Mouse (Mus musculus) right cerebral cortex, postnatal 36 days (tissue): ENCODE data around the gene Zgrf1.

ENCODE experiments used
- DNase-seq, 2 experiments: peaks; one replicate each; pipeline ENCODE4 v3.0.0; 2022; ENCODE audit warnings: low spot score in 2 of 2, mixed read lengths in 1 of 2

Zgrf1 gene

DNA sequence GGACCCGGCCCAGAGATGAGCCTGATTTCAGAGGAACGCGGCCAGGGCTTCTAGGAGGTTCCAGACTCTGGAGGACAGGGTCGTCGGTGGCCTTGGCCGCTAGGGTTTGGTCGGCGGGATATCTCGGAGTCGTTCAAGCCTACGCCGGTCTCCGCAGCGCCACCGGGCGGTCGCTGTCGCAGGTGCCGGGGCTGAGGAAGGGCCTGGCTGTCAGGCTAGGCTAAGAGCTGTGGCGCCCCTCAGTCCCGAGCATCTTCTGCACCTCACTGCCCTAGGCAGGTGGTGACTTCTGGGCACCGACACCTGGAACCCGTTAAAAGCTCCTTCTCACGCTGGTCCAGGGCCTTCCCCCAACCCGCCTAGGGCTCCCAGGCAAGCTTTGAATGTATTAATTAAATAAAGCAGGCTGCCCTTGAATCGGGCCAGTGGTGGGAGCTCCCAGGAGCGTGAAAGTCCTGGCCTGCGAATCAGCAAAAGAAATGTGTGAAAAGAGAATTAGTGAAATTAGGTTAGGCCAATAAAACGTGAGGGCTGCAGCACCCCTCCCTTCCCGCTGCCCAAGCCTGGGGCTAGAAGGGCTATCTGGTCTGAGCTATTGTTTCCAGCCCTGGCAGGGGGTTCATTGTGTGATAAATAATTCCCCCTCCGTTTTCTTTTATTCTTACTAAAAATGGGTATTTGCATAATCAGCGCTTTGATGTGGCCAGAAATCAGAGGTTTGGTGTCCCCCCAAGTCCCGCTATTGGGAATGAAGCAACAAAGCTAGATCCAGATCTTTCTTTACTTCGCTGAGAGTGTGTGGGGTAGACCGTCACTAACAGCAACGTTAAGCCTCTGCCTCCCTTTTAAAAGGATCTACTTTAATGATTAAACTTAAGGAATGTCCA lies 86.8 kb downstream of the Zgrf1 start:
- no peak for DNase-seq

DNA sequence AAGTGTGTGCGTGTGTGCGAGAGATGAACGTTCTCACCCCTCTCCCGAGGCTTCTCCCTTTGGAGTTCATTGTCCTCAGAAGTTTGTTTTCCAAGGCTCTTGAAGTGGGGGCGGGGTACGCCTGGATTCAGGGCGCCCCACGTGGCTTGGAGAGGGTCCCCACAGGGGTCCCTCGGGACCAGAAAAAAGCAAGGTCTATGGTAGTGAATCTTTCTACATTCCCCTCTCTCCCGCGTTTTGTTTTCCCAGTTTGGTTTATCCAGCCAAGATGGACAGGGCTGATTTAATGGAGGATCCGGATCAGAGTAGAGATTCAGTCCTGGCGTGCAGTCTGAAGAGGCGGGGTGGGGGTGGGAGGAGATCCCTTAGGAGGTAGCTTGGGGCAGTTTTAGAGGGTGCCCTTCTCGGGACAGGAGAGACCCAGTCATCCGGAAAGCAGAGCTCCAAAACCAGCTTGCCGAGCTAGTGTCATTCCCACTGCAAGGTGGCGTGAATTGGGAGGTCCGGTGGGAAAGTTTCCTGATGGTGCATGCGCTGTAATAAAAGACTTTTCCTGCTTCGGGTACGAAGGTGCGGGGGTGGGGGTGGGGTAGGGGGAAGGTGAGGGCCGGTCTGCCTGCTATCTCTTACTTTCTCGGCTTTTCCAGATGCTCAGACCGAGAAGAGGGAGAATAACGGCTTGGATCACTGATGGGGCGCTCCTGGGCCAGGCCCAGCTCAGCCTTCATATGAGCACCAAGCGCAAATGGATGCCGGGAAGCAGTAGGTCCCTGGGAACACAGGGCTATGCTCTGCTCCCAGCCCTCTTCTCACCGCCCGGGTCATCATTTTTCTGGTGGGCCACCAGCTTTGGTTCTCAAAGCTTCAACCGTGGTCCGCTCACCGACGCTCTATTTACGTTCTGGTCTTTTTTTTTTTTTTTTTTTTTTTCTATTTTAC lies 87.7 kb downstream of the Zgrf1 start:
- DNase-seq: no peak

DNA sequence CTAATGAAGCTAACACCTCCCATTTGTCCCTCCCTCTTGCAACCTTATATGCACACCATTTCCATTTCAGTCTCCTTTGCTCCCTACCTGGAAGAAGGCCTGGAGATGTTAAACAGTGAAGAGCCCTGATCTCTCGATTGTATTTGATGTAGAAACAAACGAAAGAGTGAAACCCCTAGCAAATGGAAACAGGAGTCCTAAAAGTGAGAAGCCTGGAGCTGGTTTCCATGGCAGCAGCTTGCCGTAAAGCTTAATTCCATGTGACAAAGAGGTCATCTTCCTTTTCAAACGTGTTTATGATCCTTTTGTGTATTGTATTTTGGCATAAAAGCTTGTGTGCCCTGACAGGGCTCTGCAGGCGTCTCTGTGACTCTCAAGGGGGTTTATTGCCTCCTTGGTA lies 88.9 kb downstream of the Zgrf1 start:
- DNase-seq: no peak

DNA sequence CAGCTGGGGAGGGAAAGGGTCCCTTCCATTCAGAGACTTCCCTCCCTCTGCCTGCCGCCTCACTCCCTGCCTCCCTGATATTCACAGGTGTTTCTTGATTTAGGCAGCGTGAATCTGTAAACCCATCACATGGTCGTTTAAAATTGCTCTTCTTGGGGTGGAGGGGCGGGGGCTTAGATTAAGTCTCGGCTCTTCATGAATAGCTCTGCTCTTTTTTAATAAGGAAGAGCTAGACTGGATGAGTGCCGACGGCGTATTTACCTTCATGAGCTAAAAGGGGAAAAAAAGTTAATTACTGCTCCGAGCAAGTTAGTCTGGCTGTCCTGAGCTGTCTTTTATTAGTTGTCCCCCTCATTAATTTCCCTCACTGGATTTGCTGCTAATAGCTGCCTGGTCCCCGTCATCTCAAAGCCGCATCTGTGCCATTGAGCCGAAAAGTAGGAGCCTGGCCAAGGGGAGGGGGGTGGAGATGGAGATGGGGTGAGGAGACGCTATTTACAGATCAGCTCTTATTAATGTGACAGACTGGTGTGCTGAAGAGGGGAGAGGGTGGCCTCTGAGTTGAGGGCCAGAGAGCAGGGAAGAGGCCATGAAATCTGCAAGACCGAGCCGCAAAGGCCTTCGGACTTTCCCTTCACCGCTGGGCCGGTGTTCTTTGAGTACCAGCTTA lies 93.0 kb downstream of the Zgrf1 start:
- DNase-seq: no peak

DNA sequence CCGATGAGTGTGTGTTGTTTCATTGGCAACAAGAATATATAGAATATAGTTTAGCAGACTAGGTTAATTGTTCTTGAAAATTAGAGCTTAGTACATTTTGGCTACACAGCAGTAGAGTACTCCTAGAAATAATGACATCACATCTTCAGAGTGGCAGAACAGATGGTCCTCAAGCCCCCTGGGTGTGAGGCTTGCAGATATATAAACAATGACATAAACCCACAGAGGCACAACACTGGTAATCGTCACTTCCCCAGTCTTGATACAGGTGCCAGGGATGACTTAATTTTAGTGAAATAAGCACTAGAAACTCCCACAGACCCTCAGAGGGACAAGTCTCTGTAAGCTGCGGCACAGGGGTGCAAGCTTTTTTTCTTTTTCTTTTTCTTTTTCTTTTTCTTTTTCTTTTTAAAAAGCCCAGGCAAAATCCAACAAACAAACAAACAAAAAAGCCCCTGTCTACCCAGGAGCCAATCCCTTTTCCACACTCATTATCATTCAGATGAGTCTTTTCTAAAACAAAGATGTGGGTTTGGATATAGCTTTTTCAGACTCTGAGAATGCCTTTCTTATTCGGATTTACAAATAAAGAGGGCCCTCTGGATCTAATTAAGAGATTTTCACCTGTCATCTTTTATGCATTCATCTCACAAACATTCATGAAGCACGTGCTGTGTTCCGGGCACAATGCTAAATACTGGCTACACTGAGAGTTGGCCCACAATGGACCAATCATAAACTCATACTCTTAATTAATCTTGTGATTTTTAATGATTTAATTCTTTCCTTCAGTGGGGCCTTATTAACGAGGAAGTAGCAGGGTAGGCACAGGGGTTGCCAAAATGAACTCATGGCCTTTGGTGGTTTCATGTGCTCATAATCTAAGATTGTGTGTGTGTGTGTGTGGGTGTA lies 98.7 kb downstream of the Zgrf1 start:
- no peak for DNase-seq

DNA sequence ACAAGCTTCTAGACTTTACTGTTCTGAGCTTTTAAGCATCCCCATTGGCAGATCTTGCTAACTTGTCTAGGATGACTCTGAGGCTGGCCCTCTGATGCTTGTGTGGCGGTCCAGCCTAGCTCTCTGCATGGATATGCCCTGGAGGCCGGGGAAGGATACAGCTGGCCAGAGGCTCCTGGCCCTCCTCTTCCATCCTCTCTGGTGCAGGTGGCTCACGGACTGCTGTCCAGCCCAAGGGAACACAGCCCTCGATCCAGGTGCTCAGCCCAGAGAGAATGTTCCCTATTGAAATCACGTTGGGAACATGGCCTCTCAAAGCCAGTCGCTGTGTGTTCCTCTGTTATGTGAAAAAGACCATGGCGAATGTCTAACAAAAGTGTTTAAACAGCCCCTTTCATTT lies 107.4 kb downstream of the Zgrf1 start:
- DNase-seq: no peak

DNA sequence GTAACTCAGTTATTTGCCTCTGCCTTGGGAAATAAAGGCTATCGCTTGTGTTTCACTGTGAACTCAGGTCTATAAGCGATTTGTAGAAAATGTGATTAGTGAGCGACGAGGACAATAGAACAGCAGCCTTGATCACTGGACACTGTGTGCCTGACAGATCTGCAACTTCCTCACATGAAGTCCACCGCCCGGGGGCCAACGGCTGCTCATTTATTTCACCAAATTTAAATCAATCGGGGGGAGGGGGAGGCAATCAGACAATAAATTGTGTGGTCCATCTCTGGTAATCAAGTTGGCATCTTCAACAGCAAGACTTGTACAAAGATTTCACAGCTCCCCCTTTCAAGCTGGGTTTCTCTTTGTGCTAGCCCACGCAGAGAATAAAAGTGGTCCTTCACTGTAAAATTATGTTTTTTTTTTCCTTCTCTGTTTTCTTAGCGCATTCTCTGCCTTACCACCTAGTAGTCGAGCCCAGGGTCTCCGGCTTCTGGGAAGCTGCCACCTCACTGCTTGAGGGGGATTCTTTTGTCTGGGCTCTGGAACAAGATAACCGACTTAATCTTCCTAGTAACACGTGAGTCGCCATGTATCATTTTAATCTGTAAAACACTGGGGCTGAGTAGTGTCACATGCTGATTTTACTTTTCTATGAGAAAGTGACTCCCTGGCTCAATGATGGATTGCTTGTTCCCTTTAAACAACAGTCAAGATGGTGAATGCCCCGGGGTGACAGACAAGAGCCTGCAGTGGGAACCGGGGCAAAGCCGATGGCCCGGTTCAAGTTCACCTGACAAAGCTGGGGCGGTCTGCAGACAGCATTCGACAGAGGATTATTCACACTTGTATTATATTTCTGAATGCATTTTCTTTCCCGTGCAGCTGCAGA lies 108.6 kb downstream of the Zgrf1 start:
- no peak for DNase-seq
